Mouse (Mus musculus) lung, postnatal 0 days (tissue): ENCODE measurements around the gene Pgbd5.

Source experiments
- CTCF ChIP-seq: IDR thresholded peaks from 2 replicates; pipeline ENCODE4 v1.5.1; 2016; ENCODE audit warnings: antibody characterized with exemption, mild to moderate bottlenecking
- EP300 ChIP-seq: IDR thresholded peaks from 2 replicates; pipeline ENCODE4 v1.6.1; 2016; ENCODE audit warnings: antibody characterized with exemption, mild to moderate bottlenecking, control low read depth

DNA sequence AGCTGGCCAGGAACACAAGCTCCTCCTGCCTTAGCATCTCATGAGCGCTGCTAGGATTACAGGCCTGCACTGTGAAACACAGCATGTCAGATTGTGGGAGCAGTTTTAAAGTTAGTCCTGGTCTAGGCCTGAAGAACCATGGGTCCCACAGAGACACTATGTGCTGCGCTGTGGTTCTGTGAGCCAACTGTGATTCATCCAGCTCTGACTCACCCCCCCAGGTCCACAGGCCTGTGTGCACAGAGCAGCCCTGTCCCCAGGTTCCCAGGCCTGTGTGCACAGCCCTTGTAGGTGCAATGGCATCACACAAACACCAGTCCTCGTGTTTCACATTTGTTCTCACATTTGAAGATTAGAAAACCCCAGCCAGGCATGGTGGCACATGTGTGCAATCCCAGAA is 108.4 kb downstream of the Pgbd5 start:
- TF ChIP-seq EP300 (no peak), CTCF (no peak)
